Mouse (Mus musculus) neural tube, embryonic 11.5 days (tissue): Measurements from ENCODE around the gene Adgrl3. TPM values are rescaled to one million over a fixed set of nuclear protein-coding genes. Genes with fewer than 3 reads are reported as not detected.

Source experiments
- ATAC-seq: fragments of 200-750 bp; cut with Nextera tagmentation; 2 replicates; pipeline ENCODE4 v1.8.0; 2017; ENCODE audit warnings: moderate number of reproducible peaks, mild to moderate bottlenecking, moderate TSS enrichment, moderate library complexity; ENCODE audit not compliant: insufficient read depth, low FRiP score, low TSS enrichment
- DNase-seq: peaks from one replicate; pipeline ENCODE4 v3.0.0-alpha.2; 2015; ENCODE audit warnings: low spot score
- H3K27ac ChIP-seq: fragments of 300-500 bp; sonication (generic); 2 replicates; pipeline ENCODE4 v1.5.1; 2014; ENCODE audit warnings: low read depth, mild to moderate bottlenecking, low read length
- H3K27me3 ChIP-seq: fragments of 300-500 bp; sonication (generic); 2 replicates; pipeline ENCODE4 v1.6.1; 2014; ENCODE audit warnings: mild to moderate bottlenecking, low read length, mixed read lengths; ENCODE audit not compliant: control insufficient read depth, insufficient read depth
- H3K36me3 ChIP-seq: fragments of 300-500 bp; sonication (generic); 2 replicates; pipeline ENCODE4 v1.6.1; 2014; ENCODE audit warnings: mild to moderate bottlenecking, low read length, moderate library complexity, mixed read lengths; ENCODE audit not compliant: control insufficient read depth, insufficient read depth
- H3K4me1 ChIP-seq: fragments of 300-500 bp; sonication (generic); 2 replicates; pipeline ENCODE4 v1.6.1; 2014; ENCODE audit warnings: low read length, mixed read lengths; ENCODE audit not compliant: control insufficient read depth, insufficient read depth
- H3K4me2 ChIP-seq: fragments of 300-500 bp; sonication (generic); 2 replicates; pipeline ENCODE4 v1.6.1; 2014; ENCODE audit warnings: low read depth, mild to moderate bottlenecking, moderate library complexity
- H3K4me3 ChIP-seq: fragments of 300-500 bp; sonication (generic); 2 replicates; pipeline ENCODE4 v1.5.1; 2014; ENCODE audit warnings: low read depth, low read length
- H3K9ac ChIP-seq: fragments of 300-500 bp; sonication (generic); 2 replicates; pipeline ENCODE4 v1.6.1; 2014; ENCODE audit warnings: mild to moderate bottlenecking, low read length
- H3K9me3 ChIP-seq: fragments of 300-500 bp; sonication (generic); 2 replicates; pipeline ENCODE4 v1.6.1; 2016; ENCODE audit warnings: low read length; ENCODE audit not compliant: control insufficient read depth
- WGBS: fragments of 180-500 bp; shearing (Covaris S2); extraction: QIAGEN DNeasy Blood & Tissue Kit; methylation state at CpG from one replicate; pipeline ENCODE4 v1.1.7; 2014; 5-methylcytosine and 5-hydroxymethylcytosine counted together
- polyA plus RNA-seq: library from polyadenylated mRNA; unstranded; fragments of >200 nt; fragmentation: Nextera tagmentation; extraction: Ambion mirVana; gene quantifications from 2 replicates; pipeline ENCODE4 v1.2.1, GENCODE M21; 2014

Adgrl3 gene
- polyA plus RNA-seq, 1 experiment from 2014 or later: 25.0 TPM

- H3K4me3 ChIP-seq: no peak overlapping the region
- H3K4me1 ChIP-seq: no peaks in the 10 kb centered on the region
- DNase-seq (no peak), ATAC-seq (no peak)
- H3K4me2 ChIP-seq: no peak overlapping the region
- H3K27ac ChIP-seq: no peak overlapping the region
- 94% methylated on average over 4 of the region's 4 CpGs for whole genome bisulfite sequencing
- H3K9ac ChIP-seq: no peak overlapping the region
- H3K9me3 ChIP-seq: no peaks in the 10 kb centered on the region
- H3K27me3 ChIP-seq: no peaks in the 10 kb centered on the region
- no peaks in the 10 kb centered on the region for H3K36me3 ChIP-seq
These were observed 65.2 kb downstream of the Adgrl3 start for GRCm38 (mm10) chr5:81085152-81085551.

DNA sequence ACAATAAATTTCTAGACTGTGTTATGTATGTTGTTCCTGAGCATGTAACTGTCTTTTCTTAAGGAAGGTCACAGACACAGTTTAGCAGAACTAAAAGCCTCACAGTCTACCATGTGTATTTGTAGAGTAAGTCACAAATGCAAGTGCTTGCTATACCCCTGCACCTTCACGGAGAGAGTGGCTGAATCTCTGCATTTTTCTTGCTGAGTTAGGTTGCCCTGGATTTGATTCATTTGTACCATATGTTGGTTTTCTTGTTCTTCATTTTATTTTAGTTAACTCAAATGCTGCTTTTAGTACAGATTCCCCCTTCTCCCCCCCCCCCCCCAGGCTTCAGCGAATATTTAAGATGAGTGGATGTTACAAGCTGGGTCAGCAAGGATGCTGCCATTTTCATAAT, 68.7 kb downstream of the Adgrl3 start:
- Histone ChIP-seq H3K27ac (no peak overlapping the region), H3K9me3 (no peaks in the 10 kb centered on the region), H3K9ac (no peak overlapping the region), H3K4me2 (no peak overlapping the region), H3K4me3 (no peak overlapping the region), H3K27me3 (no peaks in the 10 kb centered on the region), H3K36me3 (no peaks in the 10 kb centered on the region), H3K4me1 (no peaks in the 10 kb centered on the region)
- no peak for ATAC-seq
- 75% methylated on average over 2 of the region's 2 CpGs for WGBS
- DNase-seq: no peak

DNA sequence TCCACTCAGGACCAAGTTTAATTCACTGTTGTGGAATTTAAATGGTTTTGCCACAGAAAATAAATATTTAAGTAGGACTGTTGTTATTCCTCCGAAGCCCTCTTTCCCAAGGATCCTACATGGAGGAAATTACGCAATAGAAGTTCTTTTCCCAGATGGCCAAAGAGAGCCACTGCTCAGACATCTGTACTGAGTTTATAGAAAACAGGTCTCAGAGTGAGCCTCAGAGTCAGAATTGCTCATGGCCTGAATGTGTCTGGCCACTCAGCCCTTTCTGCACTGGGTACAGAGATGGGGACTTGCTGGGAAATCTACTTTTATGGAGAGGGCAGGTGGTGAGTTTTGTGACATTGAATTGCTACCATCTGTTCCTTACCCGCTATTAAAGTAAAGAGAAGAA, 74.7 kb downstream of the Adgrl3 start:
- Histone ChIP-seq H3K27ac (no peak overlapping the region), H3K4me3 (no peak overlapping the region), H3K27me3 (no peaks in the 10 kb centered on the region), H3K36me3 (no peaks in the 10 kb centered on the region), H3K9me3 (no peaks in the 10 kb centered on the region), H3K4me1 (no peaks in the 10 kb centered on the region), H3K9ac (no peak overlapping the region), H3K4me2 (no peak overlapping the region)
- WGBS: 65% methylated on average over 3 of the region's 3 CpGs
- ATAC-seq: no peak
- no peak for DNase-seq

GRCm38 (mm10) chr5:81097131-81097530, 77.2 kb downstream of the Adgrl3 start:
- 95% methylated on average over 4 of the region's 4 CpGs for WGBS
- Histone ChIP-seq H3K4me2 (no peak overlapping the region), H3K9ac (no peak overlapping the region), H3K4me3 (no peak overlapping the region), H3K4me1 (no peaks in the 10 kb centered on the region), H3K36me3 (no peaks in the 10 kb centered on the region), H3K9me3 (no peaks in the 10 kb centered on the region), H3K27ac (no peak overlapping the region), H3K27me3 (no peaks in the 10 kb centered on the region)
- DNase-seq (no peak), ATAC-seq (no peak)

DNA sequence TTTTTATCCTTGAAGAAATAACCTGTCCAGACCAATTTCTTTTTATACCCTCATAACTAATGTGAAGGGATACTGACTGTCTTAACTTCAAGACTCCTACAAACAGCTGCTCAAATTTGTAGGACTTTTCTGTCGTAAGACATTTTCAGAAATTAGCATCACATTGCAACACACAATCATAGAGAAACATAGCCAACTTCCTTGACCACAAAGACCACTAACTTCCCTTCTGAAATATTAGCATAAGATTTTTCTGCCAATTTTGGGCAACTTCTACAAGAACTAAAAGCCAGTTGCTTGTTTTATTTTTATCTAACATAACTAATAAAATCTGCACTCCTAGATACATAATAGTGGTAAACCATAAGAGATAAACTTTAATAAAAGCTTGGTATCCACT, 87.5 kb downstream of the Adgrl3 start:
- H3K9ac ChIP-seq: no peak overlapping the region

GRCm38 (mm10) chr5:81124483-81124882, 104.5 kb downstream of the Adgrl3 start:
- ATAC-seq (no peak), DNase-seq (peak; percentile 17)
- no peaks in the 10 kb centered on the region for H3K9me3 ChIP-seq
- H3K4me1 ChIP-seq: no peaks in the 10 kb centered on the region
- no peak overlapping the region for H3K4me2 ChIP-seq
- no peaks in the 10 kb centered on the region for H3K36me3 ChIP-seq
- H3K27ac ChIP-seq: no peak overlapping the region
- no peak overlapping the region for H3K9ac ChIP-seq
- no peaks in the 10 kb centered on the region for H3K27me3 ChIP-seq
- no peak overlapping the region for H3K4me3 ChIP-seq
- WGBS: 37% methylated on average over 4 of the region's 4 CpGs

More for the DNA sequence above, 87.5 kb downstream of the Adgrl3 start:
- Histone ChIP-seq H3K36me3 (no peaks in the 10 kb centered on the region), H3K9me3 (no peaks in the 10 kb centered on the region), H3K4me3 (no peak overlapping the region), H3K27me3 (no peaks in the 10 kb centered on the region), H3K4me1 (no peaks in the 10 kb centered on the region), H3K27ac (no peak overlapping the region), H3K4me2 (no peak overlapping the region)
- DNase-seq (no peak), ATAC-seq (no peak)
- WGBS: 96% methylated on average over 1 of the region's 1 CpGs

GRCm38 (mm10) chr5:81127639-81128038, 107.7 kb downstream of the Adgrl3 start:
- Histone ChIP-seq H3K4me1 (no peaks in the 10 kb centered on the region), H3K4me2 (no peak overlapping the region), H3K9me3 (no peaks in the 10 kb centered on the region), H3K36me3 (no peaks in the 10 kb centered on the region), H3K27ac (no peak overlapping the region), H3K27me3 (no peaks in the 10 kb centered on the region), H3K9ac (no peak overlapping the region), H3K4me3 (no peak overlapping the region)
- 71% methylated on average over 3 of the region's 3 CpGs for WGBS
- DNase-seq (no peak), ATAC-seq (no peak)

GRCm38 (mm10) chr5:81136394-81136793, 116.5 kb downstream of the Adgrl3 start:
- 68% methylated on average over 1 of the region's 1 CpGs for WGBS
- Histone ChIP-seq H3K9me3 (no peaks in the 10 kb centered on the region), H3K4me2 (no peak overlapping the region), H3K4me3 (no peak overlapping the region), H3K27ac (no peak overlapping the region), H3K4me1 (no peaks in the 10 kb centered on the region), H3K9ac (no peak overlapping the region), H3K27me3 (no peaks in the 10 kb centered on the region), H3K36me3 (no peaks in the 10 kb centered on the region)
- DNase-seq (no peak), ATAC-seq (no peak)

DNA sequence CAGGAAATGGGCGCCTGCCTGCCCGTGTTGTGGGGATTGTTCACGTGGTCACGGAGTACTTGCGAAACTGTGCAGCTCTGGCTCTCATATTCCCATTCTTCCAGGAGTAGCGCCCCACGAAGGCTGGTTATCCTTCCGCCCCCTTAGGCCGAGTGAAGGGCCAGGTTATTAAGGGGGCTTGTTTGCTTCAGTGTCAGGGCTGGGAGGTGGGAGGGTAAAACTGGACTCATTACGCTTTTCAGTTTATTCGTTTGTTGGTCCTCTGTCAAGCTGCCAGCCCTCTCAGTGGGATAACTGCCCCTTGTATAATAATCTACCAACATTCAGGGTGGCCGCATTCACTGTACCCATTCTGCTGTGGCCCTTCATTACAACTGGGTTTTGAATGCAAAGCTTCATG, 135.9 kb downstream of the Adgrl3 start:
- WGBS: 66% methylated on average over 12 of the region's 12 CpGs
- Histone ChIP-seq H3K27me3 (no peaks in the 10 kb centered on the region), H3K36me3 (no peaks in the 10 kb centered on the region), H3K4me2 (no peak overlapping the region), H3K9ac (no peak overlapping the region), H3K4me3 (no peak overlapping the region), H3K4me1 (no peaks in the 10 kb centered on the region), H3K9me3 (no peaks in the 10 kb centered on the region), H3K27ac (no peak overlapping the region)
- ATAC-seq (no peak), DNase-seq (no peak)
